Mouse (Mus musculus): ENCODE results near the gene Kpnb1. TPM values are rescaled to one million over a fixed set of nuclear protein-coding genes. Genes with fewer than 3 reads are reported as not detected.

Gene Kpnb1
- total and polyA plus RNA-seq, 2 experiments from 2014 or later = 24.6 to 124 TPM

DNA sequence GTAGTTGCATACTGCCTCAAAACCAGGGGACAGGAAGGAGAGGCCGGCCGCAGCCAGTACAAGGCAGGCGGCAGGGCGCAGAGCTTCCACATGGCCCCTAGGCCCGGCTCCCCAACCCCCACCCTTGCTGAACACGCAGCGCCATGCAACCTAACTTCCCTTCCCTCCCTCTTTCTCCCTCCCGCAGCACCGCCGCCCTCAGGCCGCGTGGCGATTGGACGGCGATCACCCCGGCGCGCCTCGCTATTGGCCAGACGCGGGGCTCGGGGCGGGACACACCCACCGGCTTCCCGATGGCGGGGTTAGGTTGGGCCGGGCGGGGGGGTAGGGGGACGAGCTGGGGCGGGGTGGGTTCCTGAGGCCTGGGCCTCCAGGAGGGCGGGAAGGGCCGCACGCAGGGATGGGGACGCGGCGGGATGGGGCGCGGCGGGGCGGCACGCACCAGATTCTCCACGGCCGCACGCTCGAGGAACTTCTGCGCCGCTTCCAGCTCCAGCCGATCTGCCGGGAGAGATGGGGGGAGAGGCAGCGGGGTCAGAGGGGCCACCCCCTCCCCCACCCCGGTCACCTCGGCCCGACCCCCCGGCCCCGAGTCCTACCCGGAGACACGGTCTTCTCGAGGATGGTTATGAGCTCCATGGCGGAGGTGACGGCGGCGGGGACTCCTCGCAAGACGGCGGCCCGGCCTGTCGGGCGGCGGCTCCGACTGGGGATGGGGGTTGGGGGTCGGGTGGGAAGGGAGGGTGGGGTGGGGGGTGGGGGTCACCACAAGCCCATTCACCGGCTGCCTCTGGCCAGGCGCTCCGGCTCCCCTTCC, 526 bp downstream of the Kpnb1 start:
- Histone ChIP-seq H3K9ac (peak overlapping the region; percentile 82), H3K27me3 (ENCODE audit: insufficient read depth, low read length) (no peaks in the 10 kb centered on the region), H3K27ac (ENCODE audit: low read depth, low read length) (peak overlapping the region; percentile 93), H3K4me1 (ENCODE audit: insufficient read depth) (no peaks in the 10 kb centered on the region), H3K4me3 (ENCODE audit: low read depth, low read length) (peak overlapping the region; percentile 86), H3K36me3 (ENCODE audit: insufficient read depth) (peaks cover 28% of the 10 kb centered on the region), H3K9me3 (ENCODE audit: low read length) (no peaks in the 10 kb centered on the region), H3K4me2 (ENCODE audit: low read depth) (peak overlapping the region; percentile 66)
- TF ChIP-seq CTCF (IDR thresholded peaks at IDR 0.05; ENCODE audit: low read depth) = peak; percentile 8; the same call in 1 of the 2 replicates
- 2% methylated on average over 41 of the region's 74 CpGs for WGBS
- ATAC-seq (peak; percentile 72), DNase-seq (peak; percentile 93)

DNA sequence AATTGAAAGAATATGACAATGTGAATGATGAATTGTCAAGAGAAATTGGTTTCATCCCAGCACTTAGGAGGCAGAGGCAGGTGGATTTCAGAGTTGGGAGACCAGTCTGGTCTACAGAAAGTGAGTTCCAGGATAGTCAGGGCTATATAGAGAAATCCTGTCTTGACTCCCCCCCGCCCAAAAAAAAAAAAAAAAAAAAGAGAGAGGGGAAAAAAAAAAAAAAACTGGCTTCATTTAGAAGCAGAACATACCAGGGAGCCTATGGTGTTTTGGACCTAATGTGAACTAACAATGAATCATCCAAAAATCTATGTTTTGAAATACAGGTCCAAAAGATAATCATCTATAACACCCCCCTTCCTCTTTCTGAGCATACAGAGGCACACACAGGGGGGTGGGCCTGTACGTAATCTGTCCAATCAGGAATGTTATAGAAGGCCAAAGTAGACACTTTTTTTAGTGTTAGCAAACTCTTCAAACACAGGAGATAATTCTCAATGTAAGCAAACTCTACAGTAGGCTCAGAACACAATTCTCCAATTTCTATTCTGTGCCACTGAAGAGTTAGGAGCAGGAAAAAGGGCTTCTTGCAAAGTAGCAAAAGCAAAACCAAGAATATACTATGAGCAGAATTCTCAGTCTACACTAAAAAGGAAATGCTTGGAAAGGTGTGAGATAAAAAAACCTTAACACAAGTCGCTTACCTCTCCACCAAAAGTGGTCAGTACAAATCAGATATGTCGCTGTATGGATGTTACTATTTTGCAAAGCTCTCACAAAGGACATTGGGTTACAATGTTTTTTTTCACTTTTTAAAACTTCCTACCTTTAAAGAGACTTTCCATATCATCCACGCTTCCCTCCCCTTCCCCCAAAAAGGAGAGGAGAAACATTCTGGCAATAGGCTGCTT, 1.7 kb downstream of the Kpnb1 start:
- no peak for ATAC-seq
- H3K4me2 ChIP-seq (ENCODE audit: low read depth) = peak overlapping the region; percentile 66
- DNase-seq = no peak
- H3K27ac ChIP-seq (ENCODE audit: low read depth, low read length) = no peak overlapping the region
- WGBS = 58% methylated on average over 5 of the region's 5 CpGs
- H3K36me3 ChIP-seq (ENCODE audit: insufficient read depth) = peaks cover 38% of the 10 kb centered on the region
- H3K9ac ChIP-seq = no peak overlapping the region
- no peaks in the 10 kb centered on the region for H3K9me3 ChIP-seq (ENCODE audit: low read length)
- H3K27me3 ChIP-seq (ENCODE audit: insufficient read depth, low read length) = no peaks in the 10 kb centered on the region
- peak overlapping the region; percentile 86; the same call in 1 of the 2 replicates for H3K4me3 ChIP-seq (ENCODE audit: low read depth, low read length)
- TF ChIP-seq CTCF (IDR thresholded peaks at IDR 0.05; ENCODE audit: low read depth) = no peak
- H3K4me1 ChIP-seq (ENCODE audit: insufficient read depth) = no peaks in the 10 kb centered on the region

DNA sequence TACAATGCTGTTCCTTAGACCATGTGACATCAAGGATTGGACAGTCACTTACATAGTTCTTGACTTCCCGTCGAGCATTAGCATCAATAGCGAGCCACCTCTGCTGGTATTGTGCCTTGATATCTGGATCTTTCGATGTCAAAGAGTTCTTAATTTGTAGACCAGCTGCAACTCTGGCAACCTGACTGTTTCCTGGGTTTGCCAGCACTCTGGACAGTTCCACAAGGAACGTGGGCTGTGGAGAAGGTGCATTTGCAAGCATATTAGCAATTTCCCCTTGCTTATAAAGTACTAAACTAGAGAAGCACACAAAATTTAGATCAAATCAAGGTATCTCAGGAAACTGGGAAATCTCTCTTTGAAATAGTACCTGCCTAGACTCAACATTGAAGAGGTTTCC, 2.8 kb downstream of the Kpnb1 start:
- H3K4me3 ChIP-seq (ENCODE audit: low read depth, low read length) = no peak overlapping the region
- WGBS = 72% methylated on average over 5 of the region's 5 CpGs
- H3K9me3 ChIP-seq (ENCODE audit: low read length) = no peaks in the 10 kb centered on the region
- peaks cover 49% of the 10 kb centered on the region for H3K36me3 ChIP-seq (ENCODE audit: insufficient read depth)
- H3K27me3 ChIP-seq (ENCODE audit: insufficient read depth, low read length) = no peaks in the 10 kb centered on the region
- DNase-seq = no peak
- no peak for TF ChIP-seq CTCF (IDR thresholded peaks at IDR 0.05; ENCODE audit: low read depth)
- H3K9ac ChIP-seq = no peak overlapping the region
- no peaks in the 10 kb centered on the region for H3K4me1 ChIP-seq (ENCODE audit: insufficient read depth)
- no peak for ATAC-seq
- no peak overlapping the region for H3K4me2 ChIP-seq (ENCODE audit: low read depth)
- no peak overlapping the region for H3K27ac ChIP-seq (ENCODE audit: low read depth, low read length)

DNA sequence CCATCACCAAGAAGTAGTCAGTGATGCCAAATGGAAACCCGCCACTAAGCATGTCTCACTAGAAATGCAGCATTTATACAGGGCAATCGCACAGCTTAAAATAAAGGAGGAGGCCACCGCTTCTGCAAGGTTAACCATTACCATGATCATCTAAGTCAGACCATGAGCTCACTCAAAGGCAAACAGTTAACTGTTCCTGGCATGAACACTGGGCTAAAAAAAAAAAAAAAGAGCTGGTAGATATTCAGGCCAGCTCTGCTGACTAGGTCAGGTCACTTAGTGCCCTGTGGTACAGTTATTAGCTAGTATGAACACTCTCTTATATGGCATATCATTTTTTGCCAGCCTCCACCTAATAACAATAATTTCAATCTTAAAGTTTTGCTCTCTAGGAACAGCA, 5.2 kb downstream of the Kpnb1 start:
- ATAC-seq (no peak), DNase-seq (no peak)
- Histone ChIP-seq H3K9ac (no peak overlapping the region), H3K4me3 (ENCODE audit: low read depth, low read length) (no peak overlapping the region), H3K4me1 (ENCODE audit: insufficient read depth) (no peaks in the 10 kb centered on the region), H3K27ac (ENCODE audit: low read depth, low read length) (no peak overlapping the region), H3K27me3 (ENCODE audit: insufficient read depth, low read length) (no peaks in the 10 kb centered on the region), H3K36me3 (ENCODE audit: insufficient read depth) (peaks cover 70% of the 10 kb centered on the region), H3K9me3 (ENCODE audit: low read length) (no peaks in the 10 kb centered on the region), H3K4me2 (ENCODE audit: low read depth) (no peak overlapping the region)
- 88% methylated on average over 3 of the region's 3 CpGs for WGBS
- TF ChIP-seq CTCF (IDR thresholded peaks at IDR 0.05; ENCODE audit: low read depth) = no peak

DNA sequence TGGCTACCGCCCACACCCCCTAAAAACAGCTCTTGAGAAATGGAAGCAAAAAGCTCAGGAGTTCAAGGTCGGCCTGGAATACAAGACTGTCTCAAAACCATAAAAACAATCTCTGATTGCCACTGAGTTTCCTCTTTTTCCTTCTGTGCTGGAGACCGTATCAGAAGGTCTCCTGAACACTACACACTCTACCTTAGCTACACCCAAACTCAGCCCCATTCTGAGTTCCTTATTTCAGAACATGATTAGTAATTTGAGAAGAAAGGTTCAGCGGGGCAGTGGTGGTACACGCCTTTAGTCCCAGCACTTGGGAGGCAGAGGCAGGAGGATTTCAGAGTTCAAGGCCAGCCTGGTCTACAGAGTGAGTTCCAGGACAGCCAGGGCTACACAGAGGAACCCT, 6.6 kb downstream of the Kpnb1 start:
- no peak overlapping the region for H3K27ac ChIP-seq (ENCODE audit: low read depth, low read length)
- 89% methylated on average over 5 of the region's 5 CpGs for WGBS
- no peaks in the 10 kb centered on the region for H3K9me3 ChIP-seq (ENCODE audit: low read length)
- no peak for ATAC-seq
- no peak for TF ChIP-seq CTCF (IDR thresholded peaks at IDR 0.05; ENCODE audit: low read depth)
- no peaks in the 10 kb centered on the region for H3K4me1 ChIP-seq (ENCODE audit: insufficient read depth)
- H3K36me3 ChIP-seq (ENCODE audit: insufficient read depth) = peaks cover 79% of the 10 kb centered on the region
- H3K9ac ChIP-seq = no peak overlapping the region
- H3K27me3 ChIP-seq (ENCODE audit: insufficient read depth, low read length) = no peaks in the 10 kb centered on the region
- no peak for DNase-seq
- no peak overlapping the region for H3K4me2 ChIP-seq (ENCODE audit: low read depth)
- no peak overlapping the region for H3K4me3 ChIP-seq (ENCODE audit: low read depth, low read length)

DNA sequence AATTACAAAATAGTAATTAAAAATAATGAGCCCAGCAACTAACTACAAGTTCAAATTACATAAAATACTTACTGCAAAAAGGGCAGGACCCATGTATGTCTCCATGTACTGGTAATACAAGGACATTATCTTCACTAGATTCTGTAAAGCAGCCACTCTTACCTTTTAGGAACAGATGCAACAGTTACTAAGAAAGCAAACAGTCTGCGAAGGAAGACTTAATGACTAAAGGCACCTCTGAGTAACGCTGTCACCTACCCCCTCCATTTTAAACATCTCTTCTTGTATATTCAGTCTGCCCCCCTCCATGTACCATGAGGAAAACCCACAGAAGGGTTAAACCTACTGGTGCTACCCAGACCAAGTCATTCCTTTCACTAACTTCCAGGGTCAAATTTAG, 9.5 kb downstream of the Kpnb1 start:
- Histone ChIP-seq H3K4me3 (ENCODE audit: low read depth, low read length) (no peak overlapping the region), H3K27ac (ENCODE audit: low read depth, low read length) (no peak overlapping the region), H3K9me3 (ENCODE audit: low read length) (no peaks in the 10 kb centered on the region), H3K4me1 (ENCODE audit: insufficient read depth) (no peaks in the 10 kb centered on the region), H3K9ac (no peak overlapping the region), H3K27me3 (ENCODE audit: insufficient read depth, low read length) (no peaks in the 10 kb centered on the region), H3K36me3 (ENCODE audit: insufficient read depth) (peaks cover 89% of the 10 kb centered on the region), H3K4me2 (ENCODE audit: low read depth) (no peak overlapping the region)
- TF ChIP-seq CTCF (IDR thresholded peaks at IDR 0.05; ENCODE audit: low read depth) = no peak
- ATAC-seq (no peak), DNase-seq (no peak)
- WGBS = 97% methylated on average over 2 of the region's 2 CpGs

DNA sequence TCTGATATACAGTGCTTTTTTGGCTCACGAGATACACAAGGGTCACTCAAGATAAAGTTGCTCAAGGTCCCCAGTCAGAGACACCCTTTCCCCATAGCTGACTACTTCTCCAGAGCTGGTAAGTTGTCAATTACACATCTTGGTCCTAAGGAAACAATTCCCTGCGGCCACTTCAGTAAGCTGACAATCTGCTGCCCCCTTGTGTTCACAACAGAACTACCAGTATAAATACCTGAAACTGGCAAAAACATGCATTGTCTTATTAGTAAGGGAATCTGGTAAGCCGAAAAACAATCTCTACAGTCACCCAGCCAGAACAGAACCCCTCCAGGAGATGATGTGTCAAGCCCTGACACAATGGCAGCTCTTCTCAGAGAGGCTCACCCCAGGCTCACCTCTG, 10.8 kb downstream of the Kpnb1 start:
- Histone ChIP-seq H3K9me3 (ENCODE audit: low read length) (no peaks in the 10 kb centered on the region), H3K4me2 (ENCODE audit: low read depth) (no peak overlapping the region), H3K4me3 (ENCODE audit: low read depth, low read length) (no peak overlapping the region), H3K27me3 (ENCODE audit: insufficient read depth, low read length) (no peaks in the 10 kb centered on the region), H3K27ac (ENCODE audit: low read depth, low read length) (no peak overlapping the region), H3K9ac (no peak overlapping the region), H3K36me3 (ENCODE audit: insufficient read depth) (peaks cover 89% of the 10 kb centered on the region), H3K4me1 (ENCODE audit: insufficient read depth) (no peaks in the 10 kb centered on the region)
- 42% methylated on average over 3 of the region's 3 CpGs for WGBS
- peak; percentile 60 for DNase-seq
- peak; percentile 73 for TF ChIP-seq CTCF (IDR thresholded peaks at IDR 0.05; ENCODE audit: low read depth)
- ATAC-seq = no peak
